Mouse (Mus musculus) hindbrain, embryonic 11.5 days (tissue): ENCODE measurements around the gene Zfp30. TPM values are rescaled to one million over a fixed set of nuclear protein-coding genes. Genes with fewer than 3 reads are reported as not detected.

ENCODE experiments used
- microRNA counts: library from miRNA; unstranded; fragments of <30 nt; microRNA quantifications from one replicate; lab custom pipeline; 2015
- polyA plus RNA-seq: library from polyadenylated mRNA; unstranded; fragments of >200 nt; fragmentation: Nextera tagmentation; extraction: Ambion mirVana; gene quantifications from 2 replicates; pipeline ENCODE4 v1.2.1, GENCODE M21; 2014

Gene Zfp30
- polyA plus RNA-seq, 1 experiment from 2014 or later: 8.5 TPM

MicroRNAs encoded within 50 kb of the gene (microRNA counts, 519-probe panel; counts per million panel counts)
- not detected for microRNA mmu-miR-1964 (lab: Ali Mortazavi, UCI)

Other genes starting within 250 kb of the Zfp30 start
- gene Catsperg2, start 57.0 kb upstream of the Zfp30 start, polyA plus RNA-seq: not detected in 2 replicates
- gene Zfp84, start 15.4 kb upstream of the Zfp30 start, polyA plus RNA-seq: 17.9 and 19.1 TPM in 2 replicates
- gene Zfp790, start 32.1 kb downstream of the Zfp30 start, polyA plus RNA-seq: 19.7 and 24.7 TPM in 2 replicates
- 10.7 and 12.4 TPM in 2 replicates for gene Zfp940, start 69.7 kb downstream of the Zfp30 start, polyA plus RNA-seq
- 11.7 and 13.5 TPM in 2 replicates for gene Zfp420, start 76.0 kb downstream of the Zfp30 start, polyA plus RNA-seq
- gene Zfp27, start 122.6 kb downstream of the Zfp30 start, polyA plus RNA-seq: 12.8 and 14.4 TPM in 2 replicates
- gene Zfp383, start 124.2 kb downstream of the Zfp30 start, polyA plus RNA-seq: 8.2 and 8.8 TPM in 2 replicates
- 12.5 and 13.7 TPM in 2 replicates for gene Zfp74, start 170.1 kb downstream of the Zfp30 start, polyA plus RNA-seq
- gene Zfp568, start 200.0 kb downstream of the Zfp30 start, polyA plus RNA-seq: 15.0 and 18.0 TPM in 2 replicates